Mouse (Mus musculus) forebrain, embryonic 10.5 days (tissue): ENCODE measurements around the gene Gm5136. TPM values are rescaled to one million over a fixed set of nuclear protein-coding genes. Genes with fewer than 3 reads are reported as not detected.

Source experiments
- DNase-seq: peaks from one replicate; pipeline ENCODE4 v3.0.0-alpha.2; 2017; ENCODE audit warnings: low spot score; ENCODE audit errors: extremely low spot score
- H3K27ac ChIP-seq: fragments of 300-500 bp; sonication (generic); 2 replicates; pipeline ENCODE4 v1.5.1; 2016; ENCODE audit warnings: mild to moderate bottlenecking
- H3K27me3 ChIP-seq: fragments of 300-500 bp; sonication (generic); 2 replicates; pipeline ENCODE4 v1.6.1; 2016; ENCODE audit warnings: mild to moderate bottlenecking; ENCODE audit not compliant: poor library complexity, severe bottlenecking
- H3K36me3 ChIP-seq: fragments of 300-500 bp; sonication (generic); replicated peaks from 2 replicates; pipeline ENCODE4 v1.6.1; 2016; ENCODE audit warnings: mild to moderate bottlenecking, moderate library complexity
- H3K4me1 ChIP-seq: fragments of 300-500 bp; sonication (generic); 2 replicates; pipeline ENCODE4 v1.6.1; 2016
- H3K4me3 ChIP-seq: fragments of 300-500 bp; sonication (generic); 2 replicates; pipeline ENCODE4 v1.5.1; 2016; ENCODE audit warnings: mild to moderate bottlenecking, moderate library complexity
- H3K9me3 ChIP-seq: fragments of 300-500 bp; sonication (generic); 2 replicates; pipeline ENCODE4 v1.6.1; 2016; ENCODE audit warnings: mild to moderate bottlenecking, moderate library complexity
- WGBS: fragments of 180-500 bp; shearing (Covaris S2); methylation state at CpG from one replicate; pipeline ENCODE4 v1.1.7; 2016; 5-methylcytosine and 5-hydroxymethylcytosine counted together
- polyA plus RNA-seq: library from polyadenylated mRNA; unstranded; fragments of >200 nt; fragmentation: Nextera tagmentation; extraction: Ambion mirVana; gene quantifications from 2 replicates; pipeline ENCODE4 v1.2.1, GENCODE M21; 2016

The Gm5136 gene
- not detected in 2 replicates for polyA plus RNA-seq

- Histone ChIP-seq H3K27me3 (no peaks in the 10 kb centered on the region), H3K36me3 (no peaks in the 10 kb centered on the region), H3K4me3 (no peak within 1 kb of the TSS), H3K9me3 (peaks cover 6% of the 10 kb centered on the region; the same call in 1 of the 2 replicates), H3K4me1 (peaks cover 16% of the 10 kb centered on the region), H3K27ac (peak within 1 kb of the TSS; percentile 81)
- DNase-seq, result no peak
- WGBS, result 94% methylated on average over 9 of the region's 9 CpGs
These were observed at the start of gene Gm5136 for GRCm38 (mm10) chr10:108699946-108700345. Gm5136 (minus strand) TSS chr10:108700160.

GRCm38 (mm10) chr10:108743759-108744158, 43.8 kb upstream of the Gm5136 start:
- WGBS, result 83% methylated on average over 2 of the region's 2 CpGs
- no peak overlapping the region for H3K27ac ChIP-seq
- no peaks in the 10 kb centered on the region for H3K36me3 ChIP-seq
- H3K4me1 ChIP-seq, result peaks cover 9% of the 10 kb centered on the region
- H3K9me3 ChIP-seq, result no peaks in the 10 kb centered on the region
- H3K4me3 ChIP-seq, result no peak overlapping the region
- H3K27me3 ChIP-seq, result no peaks in the 10 kb centered on the region
- DNase-seq, result no peak

DNA sequence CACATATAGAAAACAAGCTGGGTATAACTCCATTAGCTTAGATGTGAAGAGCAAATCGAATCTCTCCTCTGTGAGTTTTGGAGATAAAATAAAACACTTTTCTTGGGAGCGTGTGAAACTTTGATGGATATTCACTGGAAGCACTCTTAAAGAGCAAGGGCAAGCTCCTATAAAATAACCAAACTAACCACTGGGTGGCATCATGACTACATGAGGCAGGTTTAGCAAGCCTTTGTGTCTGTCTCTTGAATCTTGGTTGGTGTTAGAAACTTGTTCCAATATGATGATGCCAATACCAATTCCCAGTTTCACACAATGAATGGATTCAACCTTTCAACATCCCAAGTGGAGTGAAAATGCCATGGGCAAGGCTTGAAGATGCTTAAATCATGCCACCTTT, 34.0 kb upstream of the Gm5136 start:
- Histone ChIP-seq H3K36me3 (no peaks in the 10 kb centered on the region), H3K4me1 (no peaks in the 10 kb centered on the region), H3K4me3 (no peak overlapping the region), H3K9me3 (peaks cover 4% of the 10 kb centered on the region; the same call in 1 of the 2 replicates), H3K27ac (no peak overlapping the region), H3K27me3 (no peaks in the 10 kb centered on the region)
- 66% methylated on average over 2 of the region's 2 CpGs for WGBS
- DNase-seq, result no peak

GRCm38 (mm10) chr10:108728961-108729360, 29.0 kb upstream of the Gm5136 start:
- Histone ChIP-seq H3K4me1 (no peaks in the 10 kb centered on the region), H3K27me3 (no peaks in the 10 kb centered on the region), H3K36me3 (no peaks in the 10 kb centered on the region), H3K27ac (no peak overlapping the region), H3K9me3 (peaks cover 4% of the 10 kb centered on the region; the same call in 1 of the 2 replicates), H3K4me3 (no peak overlapping the region)
- DNase-seq, result no peak
- WGBS, result 86% methylated on average over 8 of the region's 8 CpGs

DNA sequence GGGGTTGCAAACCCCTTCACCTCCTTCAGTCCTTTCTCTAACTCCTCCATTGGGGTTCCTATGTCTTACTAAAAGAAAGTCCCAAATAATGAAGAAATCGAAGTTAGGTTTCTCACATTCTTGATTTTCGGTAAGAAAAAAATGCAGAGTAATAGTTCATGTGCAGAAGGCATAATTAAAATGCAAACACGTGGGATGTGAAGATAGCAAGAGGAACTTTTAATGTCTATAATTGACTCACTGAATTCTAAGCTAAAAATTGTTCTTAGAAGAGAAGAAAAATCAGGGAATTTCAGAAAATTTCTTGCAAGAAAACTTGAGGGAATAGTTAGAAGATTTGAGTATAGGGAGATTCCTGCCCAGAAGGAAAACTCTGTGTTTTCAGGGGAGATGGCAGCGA, 26.4 kb upstream of the Gm5136 start:
- no peak for DNase-seq
- WGBS, result 90% methylated on average over 4 of the region's 4 CpGs

GRCm38 (mm10) chr10:108724878-108725277, 24.9 kb upstream of the Gm5136 start:
- no peaks in the 10 kb centered on the region for H3K9me3 ChIP-seq
- no peaks in the 10 kb centered on the region for H3K36me3 ChIP-seq
- no peak overlapping the region for H3K4me3 ChIP-seq
- WGBS, result 79% methylated on average over 3 of the region's 3 CpGs
- DNase-seq, result no peak
- H3K4me1 ChIP-seq, result no peaks in the 10 kb centered on the region
- H3K27ac ChIP-seq, result no peak overlapping the region
- no peaks in the 10 kb centered on the region for H3K27me3 ChIP-seq

More for the DNA sequence above, 26.4 kb upstream of the Gm5136 start:
- Histone ChIP-seq H3K27ac (no peak overlapping the region), H3K27me3 (no peaks in the 10 kb centered on the region), H3K4me3 (no peak overlapping the region), H3K4me1 (no peaks in the 10 kb centered on the region), H3K9me3 (no peaks in the 10 kb centered on the region), H3K36me3 (no peaks in the 10 kb centered on the region)

DNA sequence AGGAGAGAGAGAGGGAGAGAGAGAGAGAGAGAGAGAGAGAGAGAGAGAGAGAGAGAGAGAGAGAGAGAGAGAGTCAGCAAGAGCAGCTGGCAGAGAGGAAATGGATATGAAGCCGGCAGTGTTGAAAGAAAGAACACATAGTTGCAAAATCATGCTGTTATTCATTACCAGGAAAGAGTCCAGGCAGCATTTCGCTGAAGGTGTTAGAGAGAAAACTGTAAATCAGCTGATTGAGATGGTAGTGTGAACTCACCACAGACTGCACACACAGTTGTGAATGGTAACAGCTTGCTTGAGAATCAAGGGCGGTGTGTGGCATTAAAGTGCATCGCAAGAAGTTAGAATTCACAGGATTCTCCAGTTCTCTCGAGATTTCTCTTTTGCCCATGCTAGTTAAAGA, 10.6 kb upstream of the Gm5136 start:
- Histone ChIP-seq H3K27ac (no peak overlapping the region), H3K9me3 (no peaks in the 10 kb centered on the region; the same call in 1 of the 2 replicates), H3K4me1 (no peaks in the 10 kb centered on the region), H3K4me3 (no peak overlapping the region), H3K36me3 (no peaks in the 10 kb centered on the region), H3K27me3 (no peaks in the 10 kb centered on the region)
- no peak for DNase-seq
- 84% methylated on average over 5 of the region's 5 CpGs for WGBS

DNA sequence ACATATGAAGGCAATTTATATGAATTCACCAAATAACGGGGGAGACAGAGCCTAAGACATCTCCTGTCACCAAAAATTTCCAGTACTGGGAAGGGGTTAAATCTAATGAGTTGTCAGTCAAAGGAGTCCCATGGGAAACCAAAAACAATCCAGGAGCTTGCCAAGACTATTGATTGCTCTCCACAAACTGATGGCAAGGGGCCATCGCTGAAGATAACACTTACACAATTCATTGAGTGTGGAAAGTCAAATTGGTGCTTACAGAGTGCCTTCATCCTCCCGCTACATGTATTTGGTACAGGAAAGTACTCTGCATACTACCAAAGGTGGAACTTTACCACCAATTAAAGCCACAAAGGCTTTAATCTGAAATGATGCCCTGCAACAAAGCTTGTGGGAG, 5.7 kb upstream of the Gm5136 start:
- Histone ChIP-seq H3K36me3 (no peaks in the 10 kb centered on the region), H3K27ac (no peak overlapping the region), H3K4me1 (peaks cover 16% of the 10 kb centered on the region), H3K9me3 (peaks cover 3% of the 10 kb centered on the region; the same call in 1 of the 2 replicates), H3K4me3 (no peak overlapping the region), H3K27me3 (no peaks in the 10 kb centered on the region)
- DNase-seq, result no peak
- WGBS, result 87% methylated on average over 3 of the region's 3 CpGs

DNA sequence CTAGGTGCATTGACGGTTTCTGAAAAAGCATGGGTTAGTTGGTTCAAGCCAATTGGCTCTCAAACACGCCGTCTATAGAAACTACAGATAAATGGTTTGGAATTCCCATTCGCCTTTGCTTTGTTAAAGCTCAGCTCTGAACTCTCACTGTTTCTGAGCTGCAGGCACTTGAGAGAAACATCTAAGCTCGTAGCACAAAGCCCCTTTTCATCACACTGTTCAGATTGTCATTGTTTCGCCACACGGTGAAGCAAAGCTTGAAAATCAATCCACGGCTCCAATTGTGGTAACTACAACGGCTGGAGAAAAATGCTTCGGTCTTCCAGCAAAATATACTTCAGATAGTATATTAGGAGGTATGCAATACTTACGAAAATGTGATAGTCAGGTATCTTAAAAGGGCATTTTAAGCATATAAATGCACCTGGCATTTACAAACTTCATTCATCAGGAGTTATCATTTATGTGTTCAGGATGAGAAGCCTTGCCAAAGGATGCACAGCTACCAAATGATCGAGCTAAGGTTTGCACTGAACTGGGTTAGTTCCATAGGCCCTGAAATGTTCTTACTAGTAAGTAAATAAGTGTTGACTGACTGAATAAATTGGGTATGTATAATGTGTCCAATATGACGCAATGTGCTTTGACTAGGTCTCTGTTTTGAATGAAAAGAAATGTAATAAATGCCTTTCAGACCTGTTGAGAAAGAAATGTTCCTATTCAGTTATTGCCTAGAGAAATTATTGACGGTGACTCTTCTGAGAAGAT, 1.6 kb upstream of the Gm5136 start:
- no peaks in the 10 kb centered on the region for H3K27me3 ChIP-seq
- DNase-seq, result peak; percentile 30
- H3K9me3 ChIP-seq, result peaks cover 9% of the 10 kb centered on the region; the same call in 1 of the 2 replicates
- peak overlapping the region; percentile 81 for H3K27ac ChIP-seq
- H3K4me3 ChIP-seq, result no peak overlapping the region
- WGBS, result 30% methylated on average over 14 of the region's 14 CpGs
- H3K4me1 ChIP-seq, result peaks cover 16% of the 10 kb centered on the region
- H3K36me3 ChIP-seq, result no peaks in the 10 kb centered on the region

GRCm38 (mm10) chr10:108697062-108697461, 2.9 kb downstream of the Gm5136 start:
- Histone ChIP-seq H3K27ac (peak overlapping the region; percentile 44; the same call in 1 of the 2 replicates), H3K4me1 (peaks cover 18% of the 10 kb centered on the region), H3K9me3 (peaks cover 6% of the 10 kb centered on the region; the same call in 1 of the 2 replicates), H3K36me3 (no peaks in the 10 kb centered on the region), H3K4me3 (no peak overlapping the region), H3K27me3 (no peaks in the 10 kb centered on the region)
- DNase-seq, result no peak
- WGBS, result 85% methylated on average over 5 of the region's 5 CpGs

DNA sequence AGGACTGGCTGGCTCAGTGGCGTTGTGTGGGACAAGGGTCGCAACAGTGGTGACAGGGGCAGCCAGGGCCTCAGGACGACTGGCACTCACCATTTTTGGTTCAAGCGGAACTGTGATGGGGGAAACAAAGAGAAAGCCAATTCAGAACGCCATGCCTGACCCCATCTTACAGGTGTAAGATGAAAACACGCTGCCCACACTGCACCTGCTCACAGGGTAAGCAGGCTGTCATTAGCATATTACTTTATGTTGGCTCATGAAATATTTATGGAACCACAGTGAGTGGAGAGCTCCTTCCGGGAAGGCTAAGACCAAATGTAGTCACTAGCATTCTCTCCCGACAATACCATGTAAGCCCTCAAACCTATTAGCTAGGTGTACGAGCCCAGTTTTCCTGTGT, 9.0 kb downstream of the Gm5136 start:
- Histone ChIP-seq H3K4me1 (peaks cover 5% of the 10 kb centered on the region; the same call in 1 of the 2 replicates), H3K27me3 (no peaks in the 10 kb centered on the region), H3K27ac (no peak overlapping the region), H3K9me3 (no peaks in the 10 kb centered on the region), H3K4me3 (no peak overlapping the region), H3K36me3 (no peaks in the 10 kb centered on the region)
- no peak for DNase-seq
- WGBS, result 78% methylated on average over 9 of the region's 9 CpGs

DNA sequence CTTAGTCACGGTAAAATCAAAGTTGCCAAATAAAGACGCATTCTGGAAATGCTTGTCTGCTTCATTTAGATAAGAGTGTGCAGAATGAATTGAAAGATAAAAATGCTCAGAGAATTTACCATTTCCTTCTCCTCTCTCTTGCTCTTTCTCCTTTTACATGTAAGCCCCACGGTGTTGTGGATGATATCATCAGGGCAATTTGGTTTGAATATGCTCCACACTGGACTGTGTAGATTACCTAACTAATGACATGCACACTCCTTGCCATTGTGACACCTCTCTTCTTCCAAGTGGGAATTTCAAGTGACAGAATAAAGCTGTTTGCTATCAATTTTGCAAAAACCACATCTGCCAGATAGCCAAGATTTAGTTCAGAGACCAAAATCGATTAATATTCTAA, 13.3 kb downstream of the Gm5136 start:
- no peak overlapping the region for H3K4me3 ChIP-seq
- no peaks in the 10 kb centered on the region for H3K36me3 ChIP-seq
- DNase-seq, result no peak
- no peaks in the 10 kb centered on the region for H3K4me1 ChIP-seq
- no peak overlapping the region for H3K27ac ChIP-seq
- no peaks in the 10 kb centered on the region for H3K27me3 ChIP-seq
- WGBS, result 88% methylated on average over 4 of the region's 4 CpGs
- H3K9me3 ChIP-seq, result no peaks in the 10 kb centered on the region

DNA sequence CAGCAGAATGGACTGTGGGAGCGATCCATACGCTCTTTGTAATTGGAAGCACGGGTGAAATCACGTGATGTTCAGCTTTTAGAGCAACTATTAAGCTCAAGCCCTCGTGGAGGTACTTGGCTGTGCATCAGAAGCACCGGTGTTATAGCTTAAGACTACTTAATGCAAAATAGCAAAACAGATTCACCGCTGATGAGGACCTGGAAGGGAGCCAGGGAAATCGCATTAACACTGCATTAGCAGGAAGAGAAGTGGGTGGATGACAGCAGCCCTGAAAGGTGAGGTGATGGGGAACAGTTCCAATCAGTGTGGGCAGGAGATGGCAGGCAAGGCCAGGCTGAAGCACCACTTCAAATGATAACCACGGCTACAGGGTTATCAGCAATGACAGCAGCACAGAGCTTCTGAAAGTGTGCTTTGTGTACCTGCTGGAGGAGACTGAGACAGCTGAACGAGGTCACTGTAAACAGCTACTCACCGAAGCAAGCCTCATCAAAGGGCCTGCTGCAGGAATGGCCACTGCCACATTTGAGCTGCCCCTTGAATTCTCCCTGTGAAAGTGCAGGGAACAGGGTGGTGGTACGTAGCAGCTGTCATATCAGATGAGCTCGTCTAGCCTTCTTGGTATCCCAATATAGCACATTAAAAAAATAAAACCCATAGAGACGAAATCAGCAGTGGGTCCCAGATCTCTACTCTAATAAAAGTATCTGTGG, 20.1 kb downstream of the Gm5136 start:
- no peak overlapping the region for H3K4me3 ChIP-seq
- no peaks in the 10 kb centered on the region for H3K27me3 ChIP-seq
- H3K4me1 ChIP-seq, result no peaks in the 10 kb centered on the region
- DNase-seq, result no peak
- H3K27ac ChIP-seq, result no peak overlapping the region
- no peaks in the 10 kb centered on the region for H3K9me3 ChIP-seq
- H3K36me3 ChIP-seq, result no peaks in the 10 kb centered on the region
- WGBS, result 87% methylated on average over 14 of the region's 14 CpGs
